Mouse (Mus musculus) c-Kit-positive CD71-positive TER-119-negative erythroid progenitor cells, embryonic 14.5 days (primary cell): ENCODE results near the gene Ceacam18.
"Not testable (repeated sequence)": the region's sequence is repeated elsewhere in the genome, so short reads cannot be mapped to it uniquely, and the experiment has no call there.

Experiments used
- DNase-seq: peaks from one replicate; pipeline ENCODE4 v3.0.0-alpha.2; 2013; ENCODE audit warnings: low read depth

The Ceacam18 gene

DNA sequence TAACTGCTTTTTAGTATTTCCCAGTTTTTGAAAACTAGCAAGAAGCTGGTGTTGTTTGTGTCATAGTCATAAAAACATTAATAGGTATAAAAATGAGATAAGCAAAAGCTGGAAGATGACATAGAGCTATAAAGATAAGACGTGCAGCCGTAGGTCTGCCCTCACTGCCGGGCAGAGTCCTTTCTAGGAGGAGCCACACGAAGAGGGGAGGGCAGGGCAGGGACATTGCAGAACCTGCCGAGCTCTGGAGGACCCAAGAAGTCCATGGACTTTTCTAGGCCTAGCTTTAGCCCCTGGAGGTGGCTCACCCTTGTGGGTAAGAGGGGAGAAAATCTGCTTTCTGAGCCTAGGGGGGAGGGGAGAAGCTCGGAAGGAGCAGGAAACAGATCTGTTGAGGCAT lies at the start of gene Ceacam18:
TSS of gene Ceacam18 (plus strand) at position 208 of the 400 bp plus-strand sequence.
- no peak for DNase-seq

GRCm38 (mm10) chr7:43584790-43585189 lies 49.7 kb upstream of the Ceacam18 start:
- DNase-seq = no peak

GRCm38 (mm10) chr7:43601884-43602283 lies 32.6 kb upstream of the Ceacam18 start:
- no peak for DNase-seq

DNA sequence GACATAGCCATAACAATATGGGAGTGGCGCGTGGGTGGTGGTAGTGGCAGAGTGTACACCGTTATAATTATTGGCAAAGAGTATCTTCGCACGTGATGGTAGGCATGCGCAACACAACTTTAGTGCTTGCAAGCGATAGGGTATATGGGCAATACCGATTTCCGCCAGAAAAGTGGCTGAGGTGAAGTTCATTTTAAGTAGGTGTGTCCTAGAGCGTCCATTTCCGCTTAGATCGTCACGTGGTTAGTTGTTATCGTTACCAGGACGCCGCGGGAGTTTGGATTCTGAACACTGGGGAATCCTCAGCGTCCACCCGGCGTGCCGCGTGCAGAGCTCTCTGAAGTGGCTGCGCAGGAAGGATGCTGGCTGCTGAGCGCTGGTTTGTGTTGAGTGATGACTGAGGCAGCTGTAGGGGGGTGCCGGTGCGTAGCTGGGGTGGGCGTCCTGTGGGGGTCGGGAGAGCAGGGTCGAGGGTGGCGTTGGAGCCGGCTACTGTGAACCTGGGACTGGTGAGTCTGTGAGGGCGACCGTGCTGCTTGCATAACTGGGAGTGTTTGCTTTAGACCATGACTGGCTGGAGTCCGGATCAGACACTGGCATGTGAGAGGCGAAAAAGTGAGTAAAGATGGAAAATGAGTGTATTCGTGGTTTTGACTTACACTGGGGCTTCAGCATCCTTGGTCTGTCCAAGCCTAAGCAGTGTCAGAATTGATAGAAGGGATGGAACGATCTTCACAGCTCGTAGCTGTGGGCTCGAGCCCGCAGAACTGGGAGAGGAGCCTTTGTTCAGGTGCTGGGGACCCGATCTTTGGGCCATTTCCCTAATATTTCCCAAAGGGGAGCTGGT lies 27.4 kb upstream of the Ceacam18 start, which contains the start of gene Zfp819:
TSS of gene Zfp819 (plus strand) at position 274 of the 847 bp plus-strand sequence.
- DNase-seq = no peak

DNA sequence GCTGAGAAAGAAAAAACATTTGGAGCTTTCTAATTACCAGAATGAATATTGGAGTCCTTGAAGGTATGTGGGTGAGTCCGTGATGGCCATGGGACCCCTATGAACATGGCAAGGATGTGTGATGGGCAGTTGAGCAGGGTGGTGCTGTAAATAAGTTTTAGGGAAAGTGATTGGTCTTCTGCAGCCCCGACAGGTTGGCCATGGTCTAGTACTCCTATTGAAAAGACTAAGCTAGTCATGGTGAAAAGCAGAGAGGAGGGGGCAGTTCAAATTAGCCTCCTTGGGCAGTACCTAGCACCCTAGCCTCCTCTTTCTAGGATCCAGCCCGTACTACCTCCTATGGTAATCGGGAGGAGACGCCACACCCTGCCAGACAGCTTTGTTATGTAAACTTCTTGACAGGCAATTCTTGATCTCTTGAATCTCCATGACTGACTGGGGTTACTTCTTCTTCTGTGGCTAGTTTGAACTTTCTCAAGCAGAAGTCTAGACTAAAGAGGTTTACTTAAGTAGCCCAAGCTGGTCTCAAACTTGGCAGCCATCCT lies 26.7 kb upstream of the Ceacam18 start:
- DNase-seq = no peak

GRCm38 (mm10) chr7:43608316-43608824 lies 26.1 kb upstream of the Ceacam18 start:
- no peak for DNase-seq

DNA sequence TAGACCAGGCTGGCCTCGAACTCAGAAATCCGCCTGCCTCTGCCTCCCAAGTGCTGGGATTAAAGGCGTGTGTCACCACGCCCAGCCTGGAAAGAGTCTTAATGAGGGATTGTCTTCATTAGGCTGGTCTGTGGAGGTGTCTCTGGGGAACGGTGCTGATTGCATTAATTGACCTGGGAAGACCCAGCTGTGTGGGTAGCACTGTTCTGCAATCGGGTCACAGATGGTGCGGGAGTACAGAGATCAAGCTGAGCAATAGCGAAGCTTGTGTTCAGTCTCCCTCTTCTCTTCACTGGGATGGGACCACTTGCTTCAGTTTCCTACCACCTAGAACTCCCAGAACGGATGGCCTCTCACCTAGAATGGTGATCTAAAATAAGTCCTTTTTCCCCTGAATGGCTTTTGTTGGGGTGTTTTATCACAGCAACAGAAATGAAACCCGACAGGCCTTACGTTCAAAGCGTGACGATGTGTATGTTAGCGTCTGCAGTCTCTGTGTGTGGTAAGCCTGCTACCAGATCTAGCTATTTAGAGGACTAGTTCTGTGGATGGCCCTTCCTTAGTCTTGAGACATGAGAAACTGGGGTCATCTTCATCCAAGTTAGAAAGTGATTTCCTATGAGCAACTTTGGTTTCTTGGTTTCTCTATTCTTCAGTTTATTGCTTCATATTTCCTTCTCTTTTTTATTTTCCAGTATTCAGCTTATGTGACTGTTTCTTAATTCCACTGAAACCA lies 20.5 kb upstream of the Ceacam18 start:
- DNase-seq = no peak

DNA sequence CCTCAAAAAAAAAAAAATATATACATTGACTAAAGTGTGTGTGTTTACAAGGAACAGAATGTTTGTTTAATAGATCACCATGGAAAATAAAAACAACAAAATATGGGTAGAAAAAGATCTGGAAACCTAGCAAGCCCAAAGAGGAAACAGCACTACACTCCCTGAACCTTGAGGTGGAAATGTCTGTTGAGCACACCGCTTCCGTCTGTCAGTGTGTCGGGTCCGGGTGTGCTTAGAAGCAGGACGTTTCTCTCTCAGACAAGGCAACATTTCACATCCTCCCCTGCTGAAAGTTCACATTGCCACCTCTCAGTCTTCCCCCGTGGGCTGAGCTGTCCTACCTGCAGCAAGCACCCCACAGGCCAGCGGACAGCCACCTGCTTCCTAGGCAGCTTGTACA lies 11.6 kb upstream of the Ceacam18 start:
- DNase-seq = no peak

- no peak for DNase-seq
Observed at GRCm38 (mm10) chr7:43623819-43624218, 10.7 kb upstream of the Ceacam18 start.

- DNase-seq = no peak
Observed at GRCm38 (mm10) chr7:43625065-43625464, 9.4 kb upstream of the Ceacam18 start.

- no peak for DNase-seq
Observed at GRCm38 (mm10) chr7:43625794-43626422, 8.6 kb upstream of the Ceacam18 start.

- DNase-seq = no peak
Observed at GRCm38 (mm10) chr7:43633940-43634339, 567 bp upstream of the Ceacam18 start.

DNA sequence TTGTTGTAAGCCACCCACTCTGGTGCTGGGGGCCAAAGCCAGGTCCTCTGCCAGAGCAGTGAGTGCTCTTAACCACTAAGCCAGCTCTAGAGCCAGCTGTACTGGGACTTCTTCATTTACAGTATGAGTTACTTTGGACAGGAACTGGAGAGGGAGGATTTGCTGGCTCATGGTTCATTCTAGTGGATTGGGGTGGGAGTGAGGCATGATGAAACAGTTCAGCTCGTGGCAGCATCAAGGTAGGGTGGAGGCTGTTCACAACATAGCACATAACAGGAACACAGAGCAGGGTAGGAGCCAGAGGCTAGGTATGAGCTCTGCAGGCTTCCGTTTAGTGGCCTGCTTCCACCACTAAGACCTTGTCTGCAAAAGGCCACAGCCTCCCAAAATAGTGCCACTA lies 1.7 kb downstream of the Ceacam18 start:
- no peak for DNase-seq

DNA sequence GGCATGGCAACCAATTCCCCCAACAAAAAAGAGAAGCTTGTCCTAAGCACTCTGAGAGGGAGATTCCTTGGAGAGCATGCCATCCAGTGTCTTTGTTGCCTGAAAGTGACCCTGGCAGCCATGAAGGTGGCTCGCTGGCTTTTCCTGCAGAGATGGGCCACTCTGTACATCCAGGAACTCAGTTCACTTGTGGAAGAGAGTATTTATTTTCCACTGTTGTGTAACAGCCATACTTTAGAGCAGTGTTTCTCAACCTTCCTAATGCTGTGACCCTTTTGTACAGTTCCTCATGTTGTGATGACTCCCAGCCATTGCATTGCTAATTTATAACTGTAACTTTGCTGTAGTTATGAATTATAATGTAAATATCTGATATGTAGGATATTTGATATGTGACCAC lies 2.6 kb downstream of the Ceacam18 start:
- no peak for DNase-seq

DNA sequence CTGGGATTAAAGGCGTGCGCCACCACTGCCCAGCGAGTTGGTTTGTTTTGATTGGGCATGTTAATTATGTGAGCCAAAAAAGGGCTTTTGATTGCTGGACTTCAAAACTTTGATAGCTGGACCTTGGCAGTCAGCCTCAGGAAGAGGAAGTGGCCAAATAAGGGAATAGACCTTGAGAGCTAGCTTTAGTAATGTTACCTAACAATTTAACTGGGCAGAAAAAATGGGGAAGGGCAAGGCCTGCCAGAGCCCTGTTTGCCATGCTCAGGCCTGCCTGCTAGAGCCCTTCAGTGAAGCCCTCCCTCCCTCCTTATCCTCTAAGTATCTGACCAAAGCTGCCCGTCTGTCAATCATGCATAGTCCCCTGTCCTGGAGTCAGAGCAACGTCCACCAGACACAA lies 8.1 kb downstream of the Ceacam18 start:
- no peak for DNase-seq

DNA sequence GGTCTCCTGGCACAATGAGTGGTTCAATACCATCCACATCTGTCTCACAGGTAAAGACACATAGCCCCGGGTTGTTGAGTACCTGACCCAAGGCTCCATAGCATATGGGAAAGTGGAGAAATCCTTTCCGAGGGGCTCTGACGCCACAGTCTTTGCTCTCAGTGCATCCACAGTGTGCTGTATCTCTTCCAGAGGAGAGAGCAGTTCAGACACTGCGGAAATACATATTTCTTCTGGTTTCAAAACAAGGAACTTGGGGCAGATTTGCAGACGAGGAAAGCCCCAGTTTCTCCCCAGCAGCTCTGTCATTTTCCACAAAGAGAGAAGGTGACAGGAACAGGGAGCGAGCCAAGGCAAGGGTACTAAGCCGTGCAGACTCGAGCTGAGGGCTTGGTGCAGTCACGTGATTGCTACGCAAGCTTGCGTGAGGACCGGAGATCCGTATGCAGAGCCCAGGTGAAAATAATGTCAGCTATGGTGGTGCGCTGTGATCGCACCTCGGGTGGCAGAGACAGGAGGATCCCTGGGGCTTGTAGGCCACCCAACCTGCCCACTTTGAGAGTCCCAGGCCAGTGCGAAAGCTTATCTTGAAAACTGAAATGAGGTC lies 8.6 kb downstream of the Ceacam18 start:
- no peak for DNase-seq

GRCm38 (mm10) chr7:43652683-43653082 lies 18.2 kb downstream of the Ceacam18 start:
- no peak for DNase-seq

- no peak for DNase-seq
Observed at GRCm38 (mm10) chr7:43654519-43654918, 20.0 kb downstream of the Ceacam18 start.

GRCm38 (mm10) chr7:43656232-43656631 lies 21.7 kb downstream of the Ceacam18 start:
- DNase-seq = no peak

- no peak for DNase-seq
Observed at GRCm38 (mm10) chr7:43660002-43660401, 25.5 kb downstream of the Ceacam18 start, which contains the start of gene Siglece. Gene Siglece (minus strand): TSS chr7:43660161.

GRCm38 (mm10) chr7:43662804-43663203 lies 28.3 kb downstream of the Ceacam18 start:
- no peak for DNase-seq

GRCm38 (mm10) chr7:43667221-43667620 lies 32.7 kb downstream of the Ceacam18 start:
- DNase-seq = not testable (repeated sequence)
